Mouse (Mus musculus): Measurements from ENCODE around the gene Gm37240.

Gene Gm37240

GRCm38 (mm10) chr3:84715073-84715768, 1172.1 kb downstream of the Gm37240 start:
- no peak for DNase-seq

DNA sequence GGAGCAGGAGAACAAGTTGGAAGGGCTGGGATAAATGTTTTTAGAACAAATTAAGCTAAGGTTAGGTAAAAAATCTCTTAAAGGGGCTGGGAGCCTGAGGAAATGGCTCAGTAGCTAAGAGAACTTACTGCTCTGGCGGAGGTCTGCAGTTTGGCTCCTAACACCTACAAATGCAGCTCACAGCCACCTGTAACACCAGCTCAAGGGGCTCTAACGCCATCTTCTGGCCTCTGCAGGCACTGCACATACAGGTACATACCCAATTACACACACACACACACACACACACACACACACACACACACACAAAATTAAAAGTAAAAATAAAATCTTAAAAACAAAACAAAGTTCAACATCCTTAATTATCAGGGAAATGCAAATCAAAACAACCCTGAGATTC, 1174.4 kb downstream of the Gm37240 start:
- no peak for DNase-seq

DNA sequence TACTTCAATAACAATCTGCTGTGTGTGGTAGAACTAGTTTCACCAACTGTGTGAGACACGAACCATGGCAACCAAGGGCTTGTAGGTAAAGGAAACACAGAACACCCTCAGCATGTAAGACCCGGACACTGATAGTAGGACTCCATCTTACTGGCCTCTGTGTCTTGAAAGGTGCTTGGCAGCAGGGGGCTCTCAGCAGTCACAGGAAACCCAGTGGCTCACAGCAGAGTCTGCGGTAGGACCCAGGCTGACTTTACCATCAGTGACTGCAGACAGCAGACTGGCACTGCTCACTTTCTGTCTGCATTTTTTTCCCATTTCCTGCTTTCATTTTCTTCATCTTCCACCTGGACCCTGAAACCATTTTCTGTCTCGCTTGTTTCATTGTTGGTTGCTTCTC, 1176.6 kb downstream of the Gm37240 start:
- DNase-seq, result no peak

- no peak for DNase-seq
Measured at GRCm38 (mm10) chr3:84709967-84710366, 1177.4 kb downstream of the Gm37240 start.

DNA sequence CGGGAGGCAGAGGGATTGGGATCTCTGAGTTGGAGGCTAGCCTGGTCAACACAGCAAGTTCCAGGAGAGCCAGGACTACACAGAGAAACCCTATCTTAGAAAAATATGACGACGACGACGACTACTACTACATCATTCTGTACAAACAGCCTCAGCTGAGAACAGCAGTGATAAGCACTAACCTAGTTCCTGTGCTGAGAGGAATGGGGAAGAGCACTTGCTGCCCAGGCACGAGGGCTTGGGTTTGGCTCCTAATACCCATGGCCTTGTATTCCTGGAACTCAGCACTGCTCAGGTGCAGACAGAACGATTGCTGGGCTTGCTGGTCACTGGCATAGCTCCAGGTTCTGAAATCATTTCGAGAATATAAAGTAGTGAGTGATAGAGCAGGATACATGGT, 1178.2 kb downstream of the Gm37240 start:
- no peak for DNase-seq

DNA sequence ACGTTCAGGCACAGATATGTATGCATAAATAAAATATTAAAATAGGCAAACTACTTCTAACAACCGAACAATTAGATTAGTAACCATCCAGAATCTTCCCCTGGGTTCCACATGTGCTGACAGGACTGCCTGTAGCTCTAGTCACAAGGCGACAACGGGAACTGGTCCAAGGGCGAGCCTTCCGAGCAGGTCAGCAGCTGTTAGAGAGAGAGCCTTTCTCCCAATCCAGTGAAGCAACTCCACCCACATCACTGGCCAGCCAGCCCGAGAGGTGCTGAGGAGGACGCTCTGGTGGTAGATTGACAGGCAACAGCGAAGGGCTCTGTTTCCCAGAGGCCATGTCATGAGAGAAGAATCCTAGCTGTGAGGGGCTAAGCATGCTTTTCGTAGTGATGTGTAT, 1178.8 kb downstream of the Gm37240 start:
- no peak for DNase-seq

- no peak for DNase-seq
Measured at GRCm38 (mm10) chr3:84705224-84705623, 1182.1 kb downstream of the Gm37240 start.

GRCm38 (mm10) chr3:84703083-84703810, 1184.1 kb downstream of the Gm37240 start:
- DNase-seq, result no peak

DNA sequence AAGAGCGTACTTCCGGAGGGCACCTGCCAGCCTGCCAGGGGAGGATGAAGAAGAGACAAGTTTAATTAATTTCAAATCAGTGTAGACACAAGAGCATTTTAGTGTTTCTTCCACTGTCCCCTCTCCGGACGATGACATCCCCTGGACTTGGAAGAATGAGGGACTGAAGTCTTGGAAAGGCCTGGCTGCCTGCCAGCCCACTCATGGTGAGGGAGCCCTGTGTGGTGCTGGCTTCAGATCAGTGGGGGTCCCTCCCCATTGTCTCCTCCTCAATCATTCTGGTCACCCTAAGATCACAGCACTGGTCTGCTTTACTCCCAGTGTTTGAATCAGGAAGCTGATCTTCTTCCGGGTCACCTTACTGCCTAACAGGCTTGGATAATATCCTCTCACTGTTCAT, 1185.4 kb downstream of the Gm37240 start:
- DNase-seq, result peak; percentile 37

DNA sequence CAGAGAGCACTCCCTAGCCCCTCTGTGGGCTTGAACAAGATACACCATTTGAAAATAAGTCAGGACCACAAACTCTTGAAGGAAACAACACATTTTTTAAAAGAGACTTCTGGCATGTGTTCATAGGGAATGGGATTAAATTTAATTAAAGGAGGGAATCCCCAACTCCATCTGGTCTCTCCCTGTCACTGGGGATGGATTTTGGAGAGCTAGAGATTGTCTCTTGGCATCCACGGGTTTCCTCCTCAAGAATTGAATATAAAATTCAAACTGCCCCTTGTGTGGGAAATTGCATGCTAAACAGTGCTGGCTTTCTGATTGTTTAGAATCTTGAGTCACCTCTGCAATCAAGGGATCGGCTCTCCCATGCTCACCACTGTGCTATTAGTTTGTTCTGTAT, 1185.8 kb downstream of the Gm37240 start:
- DNase-seq, result no peak

DNA sequence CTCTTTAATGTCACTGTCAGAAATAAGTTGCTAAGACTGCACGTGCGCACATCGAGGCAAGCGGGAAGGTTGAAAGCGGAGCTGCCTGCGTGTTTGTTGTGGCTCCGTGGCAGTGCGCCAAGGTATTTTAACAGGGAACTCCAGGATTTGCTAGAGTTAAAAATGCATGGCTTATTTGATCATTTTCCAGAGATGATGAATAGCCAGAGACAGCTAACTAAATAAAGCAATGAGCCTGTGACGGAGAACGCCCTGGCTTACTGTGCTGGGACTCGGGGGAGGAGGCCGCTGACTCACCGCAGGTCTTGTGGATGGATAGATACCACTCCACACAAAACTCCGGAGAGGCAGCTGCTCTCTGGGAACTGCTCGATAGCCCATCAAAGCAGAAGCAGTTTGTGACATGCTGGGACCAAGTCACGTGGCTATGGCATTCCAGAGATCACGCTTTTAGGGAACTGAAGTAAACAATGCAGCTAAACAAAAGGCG, 1190.8 kb downstream of the Gm37240 start:
- peak; percentile 57 for DNase-seq

- DNase-seq, result peak; percentile 37
Measured at GRCm38 (mm10) chr3:84695867-84696361, 1191.4 kb downstream of the Gm37240 start.

DNA sequence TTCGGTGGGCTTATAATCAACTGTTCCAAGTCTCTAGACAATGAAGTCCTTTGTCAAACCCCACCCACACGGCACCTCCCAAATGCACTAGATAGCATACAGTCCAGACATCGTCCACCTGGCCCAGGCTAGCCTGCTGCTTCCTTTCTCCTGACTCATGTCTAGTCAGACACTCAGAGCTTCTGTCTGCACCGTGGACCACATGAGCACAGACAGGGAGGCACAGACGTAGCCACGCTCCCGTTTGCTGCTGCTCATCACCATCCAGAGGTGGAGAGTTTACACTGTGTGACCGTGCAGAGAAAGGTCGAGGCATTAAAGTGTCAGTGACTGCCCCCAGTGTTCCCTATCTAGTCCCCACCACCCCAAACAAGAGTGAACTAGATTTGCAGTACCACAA, 1191.9 kb downstream of the Gm37240 start:
- DNase-seq, result no peak

DNA sequence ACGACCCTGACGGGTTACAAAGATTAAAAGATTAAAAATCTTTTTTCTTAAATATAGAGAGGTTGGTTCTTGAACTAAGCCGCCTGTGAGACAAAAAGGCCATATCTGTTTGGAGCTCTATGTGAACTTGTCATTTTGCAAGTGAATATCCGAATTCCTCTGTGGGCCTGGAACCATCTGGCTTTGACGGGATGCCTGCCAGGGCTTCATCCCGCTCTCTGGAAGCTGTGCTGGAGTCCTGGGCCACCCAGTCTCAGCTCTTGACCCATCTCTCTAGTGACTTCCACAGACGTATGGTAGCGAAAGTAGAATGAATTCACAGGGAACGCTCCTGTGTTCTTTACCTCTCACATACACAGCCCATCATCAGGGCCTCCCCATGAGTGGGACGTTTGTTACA, 1193.4 kb downstream of the Gm37240 start:
- no peak for DNase-seq

DNA sequence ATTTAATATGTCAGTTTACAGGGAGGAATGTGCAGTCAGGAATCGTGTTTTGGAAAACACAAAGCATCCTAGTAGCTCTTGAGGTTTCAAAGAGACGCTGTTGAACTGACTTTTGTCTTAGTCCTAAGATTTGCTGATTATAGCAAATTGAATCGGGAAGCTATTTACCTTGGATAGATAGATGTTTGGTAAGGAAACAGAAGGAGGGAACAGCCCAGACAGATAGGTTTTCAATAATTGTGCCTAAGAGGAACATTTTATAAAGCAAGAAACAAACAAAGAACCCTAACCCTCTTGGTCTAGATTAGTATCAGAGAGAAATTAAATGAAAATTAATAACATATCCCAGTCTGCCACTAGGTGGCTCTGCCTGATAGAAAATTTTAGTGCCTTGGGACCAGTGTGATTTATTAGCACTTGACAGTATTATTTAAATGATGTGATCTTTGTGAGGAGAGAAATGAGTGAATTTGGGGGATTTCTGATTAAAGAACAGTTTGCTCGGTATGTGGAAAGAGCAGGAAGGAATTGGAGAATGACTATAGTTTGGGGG, 1194.6 kb downstream of the Gm37240 start:
- DNase-seq, result no peak

DNA sequence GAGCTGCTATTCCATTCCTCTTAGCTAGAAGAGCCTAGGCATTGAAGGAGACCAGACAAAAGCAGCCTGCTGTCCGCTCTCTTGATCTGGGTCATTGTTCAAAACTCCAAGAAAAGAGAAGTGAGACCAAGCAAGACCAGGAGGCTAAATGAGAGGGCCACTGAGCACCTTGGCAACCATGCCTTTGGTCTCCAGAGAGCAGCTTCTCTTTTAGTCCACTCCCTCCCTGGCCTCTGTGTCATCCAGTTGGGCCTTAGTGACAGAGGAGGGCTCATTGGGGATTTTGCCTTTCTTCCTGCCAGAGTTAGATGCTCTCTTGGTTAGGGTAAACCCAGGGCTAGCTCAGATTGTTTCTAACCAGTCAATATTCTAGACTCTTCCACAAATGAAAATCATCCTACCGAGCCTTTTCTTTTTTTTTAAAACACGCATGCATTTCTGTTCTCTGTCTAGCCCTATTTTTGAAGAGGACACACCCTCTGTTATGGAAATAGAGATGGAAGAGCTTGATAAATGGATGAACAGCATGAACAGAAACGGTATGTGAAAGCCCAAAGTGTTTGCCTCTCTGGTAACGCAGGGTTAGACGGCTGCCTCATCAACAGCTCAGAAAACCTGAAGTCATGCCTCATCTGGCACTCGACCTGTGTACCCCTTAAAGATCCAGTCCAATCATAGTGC, 1197.1 kb downstream of the Gm37240 start:
- DNase-seq, result no peak

DNA sequence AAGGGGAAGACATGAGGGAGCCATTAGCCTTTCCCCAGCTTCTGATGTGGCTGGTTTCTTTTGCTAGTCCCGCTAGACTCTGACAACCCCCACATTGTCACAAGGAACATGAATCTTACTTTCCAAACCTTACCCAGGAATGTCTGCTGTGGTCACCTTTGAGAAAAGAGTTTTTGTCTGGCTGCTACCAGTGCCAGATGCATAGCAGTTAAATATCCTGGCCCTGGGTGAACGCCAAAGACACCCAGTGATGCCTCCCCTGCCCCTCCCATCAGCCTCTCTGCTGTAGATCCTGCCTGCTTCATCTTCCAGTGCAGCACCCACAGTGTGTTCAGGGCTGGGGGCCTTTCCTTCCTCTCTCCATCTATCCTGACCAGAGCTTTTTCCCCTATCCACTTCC, 1197.7 kb downstream of the Gm37240 start:
- DNase-seq, result no peak

- no peak for DNase-seq
Measured at GRCm38 (mm10) chr3:84688176-84688575, 1199.1 kb downstream of the Gm37240 start.

DNA sequence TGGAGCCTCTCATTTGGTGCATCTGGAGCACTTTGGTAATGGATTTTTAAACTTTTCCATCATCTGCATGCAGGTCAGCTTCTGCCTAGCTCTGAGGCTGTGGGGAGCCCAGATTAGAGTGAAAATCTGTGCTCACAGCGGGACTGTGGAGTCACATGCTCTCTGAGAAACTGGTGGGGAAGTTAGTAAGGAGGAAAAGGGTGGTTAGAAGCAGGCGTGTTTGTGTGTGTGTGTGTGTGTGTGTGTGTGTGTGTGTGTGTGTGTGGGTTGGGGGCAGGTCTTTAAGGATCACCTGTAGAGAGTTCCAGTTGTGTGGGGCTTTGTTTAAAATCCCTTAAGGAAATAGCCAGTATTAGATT, 1199.9 kb downstream of the Gm37240 start:
- no peak for DNase-seq

GRCm38 (mm10) chr3:84686799-84687487, 1200.4 kb downstream of the Gm37240 start:
- DNase-seq, result no peak

- no peak for DNase-seq
Measured at GRCm38 (mm10) chr3:84686294-84686672, 1201.0 kb downstream of the Gm37240 start.

DNA sequence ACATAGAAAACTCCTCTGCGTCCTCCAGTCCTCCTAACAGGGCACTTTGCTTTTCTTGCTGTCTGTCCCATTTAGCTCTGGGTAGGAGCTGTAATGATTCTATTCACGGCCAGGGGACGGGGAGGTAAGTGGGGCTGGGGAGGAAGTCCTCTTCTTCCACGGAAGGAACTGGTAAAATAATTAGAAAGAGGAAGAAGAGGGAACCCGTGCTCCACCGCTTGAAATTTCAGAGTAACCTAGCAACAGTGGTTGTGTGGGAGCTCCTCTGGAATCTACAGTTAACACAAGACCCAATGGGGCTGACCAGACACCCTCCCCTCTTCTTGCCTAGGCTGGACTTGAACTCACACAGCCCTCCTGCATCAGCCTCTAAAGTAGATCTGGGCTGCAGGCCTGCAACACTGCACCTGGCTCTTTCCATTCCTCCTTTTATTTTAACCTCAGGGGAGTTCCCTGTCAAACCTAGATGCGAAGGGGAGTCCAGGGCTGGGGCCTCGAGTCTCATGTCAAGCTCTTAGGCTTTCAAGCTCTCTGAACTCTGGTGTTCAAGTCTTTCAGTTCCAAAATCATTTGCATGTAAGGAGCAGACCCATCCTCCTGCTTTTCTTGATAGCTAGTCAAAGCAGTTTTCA, 1201.5 kb downstream of the Gm37240 start:
- DNase-seq, result no peak
